Mouse (Mus musculus) spleen, postnatal 4 days (tissue): ENCODE measurements around the gene Thada.
A peak's percentile ranks its signal among the peaks of the same experiment; 100 is the strongest.
"Not testable (repeated sequence)": the region's sequence is repeated elsewhere in the genome, so short reads cannot be mapped to it uniquely, and the experiment has no call there.

Experiments
- DNase-seq, 2 experiments: peaks; one replicate each; pipeline ENCODE4 v3.0.0; 2022; ENCODE audit warnings: low spot score in 2 of 2

The Thada gene

GRCm38 (mm10) chr17:84187264-84187663, 278.7 kb downstream of the Thada start:
- DNase-seq, result not testable (repeated sequence)

GRCm38 (mm10) chr17:84186451-84187202, 279.4 kb downstream of the Thada start:
- DNase-seq, result peak; percentile 63 to 86

- peak; percentile 84 to 93 for DNase-seq
Observed at GRCm38 (mm10) chr17:84185581-84186450, 280.2 kb downstream of the Thada start.

- peak in 1 of 2 experiments; percentile 66 for DNase-seq
Observed at GRCm38 (mm10) chr17:84185011-84185411, 281.0 kb downstream of the Thada start.

GRCm38 (mm10) chr17:84183291-84183781, 282.7 kb downstream of the Thada start:
- peak; percentile 85 to 90 for DNase-seq

- peak; percentile 45 to 76 for DNase-seq
Observed at GRCm38 (mm10) chr17:84182311-84183271, 283.4 kb downstream of the Thada start.

GRCm38 (mm10) chr17:84181502-84182310, 284.3 kb downstream of the Thada start:
- DNase-seq, result peak; percentile 74 to 85

GRCm38 (mm10) chr17:84180715-84181501, 285.1 kb downstream of the Thada start:
- DNase-seq, result peak; percentile 74 to 84

GRCm38 (mm10) chr17:84179973-84180365, 286.0 kb downstream of the Thada start:
- peak; percentile 9 to 65 for DNase-seq

- peak; percentile 13 to 60 for DNase-seq
Observed at GRCm38 (mm10) chr17:84179026-84179972, 286.7 kb downstream of the Thada start.

- DNase-seq, result peak; percentile 12 to 62
Observed at GRCm38 (mm10) chr17:84177481-84177880, 288.5 kb downstream of the Thada start.

GRCm38 (mm10) chr17:84176446-84176845, 289.6 kb downstream of the Thada start:
- peak in 1 of 2 experiments; percentile 54 for DNase-seq

GRCm38 (mm10) chr17:84175196-84175595, 290.8 kb downstream of the Thada start:
- peak; percentile 11 to 58 for DNase-seq

- DNase-seq, result peak in 1 of 2 experiments; percentile 17
Observed at GRCm38 (mm10) chr17:84167377-84167776, 298.6 kb downstream of the Thada start.

- DNase-seq, result peak; percentile 16 to 56
Observed at GRCm38 (mm10) chr17:84166135-84166860, 299.7 kb downstream of the Thada start.

GRCm38 (mm10) chr17:84165735-84166134, 300.3 kb downstream of the Thada start:
- peak; percentile 10 to 49 for DNase-seq

- peak; percentile 12 to 56 for DNase-seq
Observed at GRCm38 (mm10) chr17:84164146-84164545, 301.9 kb downstream of the Thada start.
